Mouse (Mus musculus) lung, embryonic 14.5 days (tissue): ENCODE measurements at regions not wholly inside any gene's neighbourhood (a gene's known extent, or its start where the extent isn't known, plus 50 kb on each side); places are given as distances from the start of the nearest gene placed in this dataset.

Experiments
- ATAC-seq: fragments of 200-750 bp; cut with Nextera tagmentation; 2 replicates; pipeline ENCODE4 v1.8.0; 2017; ENCODE audit warnings: mild to moderate bottlenecking, moderate TSS enrichment, moderate library complexity; ENCODE audit not compliant: insufficient read depth
- DNase-seq: peaks from one replicate; pipeline ENCODE4 v3.0.0-alpha.2; 2015
- H3K27ac ChIP-seq: fragments of 300-500 bp; sonication (generic); 2 replicates; pipeline ENCODE4 v1.5.1; 2014; ENCODE audit warnings: low read depth, mild to moderate bottlenecking, moderate library complexity
- H3K27me3 ChIP-seq: fragments of 300-500 bp; sonication (generic); 2 replicates; pipeline ENCODE4 v1.6.1; 2014; ENCODE audit warnings: low read length, control low read depth; ENCODE audit not compliant: insufficient read depth
- H3K36me3 ChIP-seq: fragments of 300-500 bp; sonication (generic); 2 replicates; pipeline ENCODE4 v1.6.1; 2014; ENCODE audit warnings: control low read depth; ENCODE audit not compliant: insufficient read depth
- H3K4me1 ChIP-seq: fragments of 300-500 bp; sonication (generic); 2 replicates; pipeline ENCODE4 v1.6.1; 2014; ENCODE audit warnings: antibody characterized with exemption, control low read depth; ENCODE audit not compliant: insufficient read depth
- H3K4me2 ChIP-seq: fragments of 300-500 bp; sonication (generic); 2 replicates; pipeline ENCODE4 v1.6.1; 2014; ENCODE audit warnings: mild to moderate bottlenecking
- H3K4me3 ChIP-seq: fragments of 300-500 bp; sonication (generic); 2 replicates; pipeline ENCODE4 v1.5.1; 2014; ENCODE audit warnings: low read depth, low read length
- H3K9ac ChIP-seq: fragments of 300-500 bp; sonication (generic); 2 replicates; pipeline ENCODE4 v1.6.1; 2014
- H3K9me3 ChIP-seq: fragments of 300-500 bp; sonication (generic); 2 replicates; pipeline ENCODE4 v1.6.1; 2016; ENCODE audit warnings: low read depth, low read length, control low read depth
- CTCF ChIP-seq: IDR thresholded peaks from 2 replicates; pipeline ENCODE4 v1.5.1; 2016; ENCODE audit warnings: antibody characterized with exemption, low read depth
- WGBS: fragments of 180-500 bp; shearing (Covaris S2); extraction: QIAGEN DNeasy Blood & Tissue Kit; methylation state at CpG from one replicate; pipeline ENCODE4 v1.1.7; 2014; 5-methylcytosine and 5-hydroxymethylcytosine counted together

GRCm38 (mm10) chr12:9839949-9840348 lies 270.0 kb downstream of the Osr1 start:
- H3K4me3 ChIP-seq = no peak overlapping the region
- H3K4me1 ChIP-seq = peaks cover 6% of the 10 kb centered on the region; the same call in 1 of the 2 replicates
- TF ChIP-seq CTCF = no peak
- H3K9me3 ChIP-seq = no peaks in the 10 kb centered on the region
- no peaks in the 10 kb centered on the region for H3K36me3 ChIP-seq
- peak overlapping the region; percentile 65; the same call in 1 of the 2 replicates for H3K27ac ChIP-seq
- H3K27me3 ChIP-seq = no peaks in the 10 kb centered on the region
- no peak overlapping the region for H3K4me2 ChIP-seq
- DNase-seq (peak; percentile 40), ATAC-seq (peak; percentile 86; the same call in 1 of the 2 replicates)
- 62% methylated on average over 2 of the region's 2 CpGs for WGBS
- no peak overlapping the region for H3K9ac ChIP-seq

- H3K27me3 ChIP-seq = no peaks in the 10 kb centered on the region
- H3K27ac ChIP-seq = peak overlapping the region; percentile 71; the same call in 1 of the 2 replicates
- WGBS = 44% methylated on average over 2 of the region's 2 CpGs
- no peak for TF ChIP-seq CTCF
- no peak for DNase-seq
- no peaks in the 10 kb centered on the region for H3K4me1 ChIP-seq
- H3K36me3 ChIP-seq = no peaks in the 10 kb centered on the region
- H3K9me3 ChIP-seq = no peaks in the 10 kb centered on the region
- H3K9ac ChIP-seq = no peak overlapping the region
- peak; percentile 44; the same call in 1 of the 2 replicates for ATAC-seq
- no peak overlapping the region for H3K4me2 ChIP-seq
- no peak overlapping the region for H3K4me3 ChIP-seq
Measured at GRCm38 (mm10) chr12:9847034-9847433, 277.1 kb downstream of the Osr1 start.

DNA sequence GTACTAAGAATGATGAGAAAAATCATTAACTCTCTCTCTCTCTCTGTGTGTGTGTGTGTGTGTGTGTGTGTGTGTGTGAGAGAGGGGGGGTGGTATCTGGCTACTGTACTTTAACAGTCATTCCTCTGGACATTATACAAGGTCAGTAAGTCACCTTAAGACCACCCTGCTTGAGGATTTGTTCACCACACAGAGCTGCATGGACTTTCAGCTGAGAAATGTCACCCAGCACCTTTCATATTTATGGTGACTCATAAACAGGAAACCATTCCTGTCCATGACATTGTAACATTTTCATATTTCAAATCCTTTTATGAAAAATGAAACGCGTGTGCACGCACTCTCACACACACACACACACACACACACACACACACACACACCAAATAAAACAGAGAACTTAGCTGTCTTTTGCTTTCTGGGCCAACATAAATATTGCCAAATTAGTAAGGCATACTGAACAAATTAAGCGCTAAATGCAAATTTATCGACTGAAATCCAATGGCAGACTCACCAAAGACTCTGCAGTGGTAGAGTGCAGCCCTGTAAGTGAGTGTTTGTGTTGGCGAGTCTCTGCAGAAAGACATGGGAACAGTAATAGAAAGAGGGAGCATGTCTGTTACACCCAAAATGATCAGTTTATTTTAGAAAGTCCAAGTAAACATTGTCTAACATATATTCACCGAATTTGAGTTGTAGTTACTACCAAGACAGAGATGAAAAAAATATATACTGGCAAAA lies 277.7 kb downstream of the Osr1 start:
- peak overlapping the region; percentile 71; the same call in 1 of the 2 replicates for H3K27ac ChIP-seq

GRCm38 (mm10) chr12:9855503-9856024 lies 285.6 kb downstream of the Osr1 start:
- H3K27me3 ChIP-seq = no peaks in the 10 kb centered on the region
- H3K9ac ChIP-seq = no peak overlapping the region
- H3K4me3 ChIP-seq = no peak overlapping the region
- no peaks in the 10 kb centered on the region for H3K36me3 ChIP-seq
- H3K27ac ChIP-seq = no peak overlapping the region
- 64% methylated on average over 3 of the region's 3 CpGs for WGBS
- ATAC-seq (no peak), DNase-seq (no peak)
- H3K4me2 ChIP-seq = no peak overlapping the region
- no peaks in the 10 kb centered on the region for H3K4me1 ChIP-seq
- no peak for TF ChIP-seq CTCF
- H3K9me3 ChIP-seq = no peaks in the 10 kb centered on the region

More for the DNA sequence above, 277.7 kb downstream of the Osr1 start:
- 34% methylated on average over 7 of the region's 7 CpGs for WGBS
- Histone ChIP-seq H3K9me3 (no peaks in the 10 kb centered on the region), H3K4me2 (no peak overlapping the region), H3K27me3 (no peaks in the 10 kb centered on the region), H3K36me3 (no peaks in the 10 kb centered on the region), H3K4me1 (no peaks in the 10 kb centered on the region), H3K4me3 (no peak overlapping the region), H3K9ac (no peak overlapping the region)
- DNase-seq = peak; percentile 97
- peak; percentile 96 for ATAC-seq
- TF ChIP-seq CTCF = no peak

DNA sequence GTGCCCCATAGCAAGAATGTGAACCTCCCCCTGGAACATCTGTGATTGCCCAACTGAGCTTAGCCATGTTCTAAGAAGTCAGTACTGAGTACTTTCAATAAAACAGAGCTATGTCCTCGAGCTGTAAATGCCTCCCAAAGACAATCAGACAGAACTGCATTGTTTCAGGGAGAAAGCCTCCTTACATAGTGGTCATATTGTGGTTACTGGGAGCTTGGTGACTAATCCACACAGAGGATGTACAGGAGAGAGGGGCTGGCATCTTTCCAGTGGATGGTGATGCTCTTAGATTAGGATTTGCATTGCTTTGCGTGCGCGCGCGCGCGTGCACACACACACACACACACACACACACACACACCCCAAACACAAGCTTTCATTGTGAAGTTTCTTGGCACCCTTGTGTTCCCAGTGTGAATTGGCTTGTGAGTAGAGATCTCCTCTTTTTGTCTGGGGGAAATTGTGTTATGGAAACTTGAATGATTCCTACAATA lies 286.3 kb downstream of the Osr1 start:
- TF ChIP-seq CTCF = no peak
- Histone ChIP-seq H3K4me1 (no peaks in the 10 kb centered on the region), H3K36me3 (no peaks in the 10 kb centered on the region), H3K4me3 (no peak overlapping the region), H3K27me3 (no peaks in the 10 kb centered on the region), H3K27ac (no peak overlapping the region), H3K9me3 (no peaks in the 10 kb centered on the region), H3K9ac (no peak overlapping the region), H3K4me2 (no peak overlapping the region)
- 93% methylated on average over 8 of the region's 8 CpGs for WGBS
- no peak for DNase-seq
- ATAC-seq = no peak

DNA sequence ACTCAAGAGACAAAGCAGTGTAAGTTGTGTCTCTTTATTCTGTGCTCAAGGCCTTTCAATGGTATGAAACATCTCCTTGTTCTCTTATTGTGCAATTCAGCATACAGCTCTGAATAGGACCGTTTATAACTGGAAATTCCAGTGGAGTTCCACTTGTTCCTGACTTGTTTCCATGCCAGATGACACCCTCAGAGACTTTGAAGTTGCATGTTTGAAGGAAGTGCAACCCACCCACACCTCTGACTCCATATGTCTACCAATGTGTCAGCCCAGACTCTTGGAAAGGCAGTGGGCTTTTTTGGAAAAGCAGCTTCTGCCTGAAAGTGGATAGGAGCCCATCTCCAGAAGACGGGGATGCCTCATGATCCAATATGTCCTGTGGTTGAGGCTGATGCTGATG lies 288.1 kb downstream of the Osr1 start:
- H3K36me3 ChIP-seq = no peaks in the 10 kb centered on the region
- ATAC-seq (no peak), DNase-seq (no peak)
- H3K4me1 ChIP-seq = no peaks in the 10 kb centered on the region
- 58% methylated on average over 2 of the region's 2 CpGs for WGBS
- no peak overlapping the region for H3K9ac ChIP-seq
- no peaks in the 10 kb centered on the region for H3K27me3 ChIP-seq
- no peaks in the 10 kb centered on the region for H3K9me3 ChIP-seq
- H3K4me2 ChIP-seq = no peak overlapping the region
- no peak overlapping the region for H3K4me3 ChIP-seq
- H3K27ac ChIP-seq = no peak overlapping the region
- no peak for TF ChIP-seq CTCF

DNA sequence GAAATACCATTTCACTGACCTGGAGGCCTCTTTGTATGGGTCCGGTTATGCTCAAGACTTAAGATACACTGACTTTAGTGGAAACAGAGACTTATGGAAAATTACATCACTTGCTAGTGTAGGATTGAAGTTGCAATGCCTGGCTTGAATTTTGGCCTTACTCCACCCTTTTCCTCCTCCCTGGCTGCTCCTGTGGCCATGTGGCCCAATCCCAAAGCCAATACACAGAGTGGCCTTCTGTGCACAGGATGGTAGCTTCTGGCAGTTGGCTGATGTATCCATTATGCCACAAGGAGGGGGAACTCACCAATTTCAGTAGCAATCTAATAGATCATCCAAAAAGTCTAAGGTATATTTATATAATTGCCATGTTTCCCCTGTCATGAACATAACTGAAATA lies 292.4 kb downstream of the Osr1 start:
- Histone ChIP-seq H3K27me3 (no peaks in the 10 kb centered on the region), H3K9ac (no peak overlapping the region), H3K4me3 (no peak overlapping the region), H3K36me3 (no peaks in the 10 kb centered on the region), H3K4me1 (no peaks in the 10 kb centered on the region), H3K27ac (no peak overlapping the region), H3K9me3 (no peaks in the 10 kb centered on the region), H3K4me2 (no peak overlapping the region)
- WGBS = 100% methylated on average over 1 of the region's 1 CpGs
- no peak for TF ChIP-seq CTCF
- DNase-seq (no peak), ATAC-seq (no peak)
